Mouse (Mus musculus): ENCODE results near the gene Chrne.

Gene Chrne

GRCm38 (mm10) chr11:70654923-70655570 is 36.0 kb upstream of the Chrne start:
- CTCF ChIA-PET: interaction anchor here in 2 of 4 experiments (1.1 to 1.4 kb wide), 2 partner anchors 14 to 15 kb away, joined by 3 to 5 read pairs; partner anchors contain the start of gene Spag7 (in 1 of the 2)
- POLR2A ChIA-PET: interaction anchor here (0.9 to 23.0 kb wide), 17 partner anchors 3 to 223 kb away, joined by 3 to 737 read pairs (median 4); partner anchors contain the start of genes Spag7 (in 4 of the 4), Rnf167 (in 3 of the 4), Slc25a11 (in 3 of the 4) and Arrb2 (in 1 of the 4)

- ChIA-PET POLR2A (interaction anchor here (0.5 to 23.0 kb wide), 18 partner anchors 2 to 223 kb away, joined by 3 to 737 read pairs (median 4); partner anchors contain the start of genes Spag7 (in 4 of the 4), Eno3 (in 1 of the 4), Gp1ba (in 1 of the 4) and Inca1 (in 1 of the 4)), CTCF (interaction anchor here in 2 of 4 experiments (0.6 to 1.4 kb wide), 2 partner anchors 15 to 76 kb away, joined by 3 to 5 read pairs; partner anchors contain the start of gene Spag7 (in 1 of the 2))
Measured at GRCm38 (mm10) chr11:70654198-70654922, 35.3 kb upstream of the Chrne start, which contains the start of gene Pfn1. Gene Pfn1 (minus strand): TSS chr11:70654644.

GRCm38 (mm10) chr11:70653345-70654197 is 34.6 kb upstream of the Chrne start:
- ChIA-PET POLR2A (interaction anchor here (0.5 to 23.0 kb wide), 20 partner anchors 8 to 431 kb away, joined by 3 to 737 read pairs (median 4); partner anchors contain the start of genes Spag7 (in 4 of the 4), Arrb2 (in 2 of the 4), 4930544D05Rik (in 1 of the 4) and Derl2 (in 1 of the 4)), CTCF (interaction anchor here in 1 of 4 experiments (0.6 kb wide), 1 partner anchor 77 kb away, joined by 3 read pairs; no protein-coding TSS in a partner anchor)

- POLR2A ChIA-PET: interaction anchor here (0.6 to 23.0 kb wide), 21 partner anchors 12 to 367 kb away, joined by 3 to 737 read pairs (median 4); partner anchors contain the start of genes Spag7 (in 4 of the 4), Arrb2 (in 2 of the 4), 4930544D05Rik (in 1 of the 4) and Camta2 (in 1 of the 4)
- CTCF ChIA-PET: interaction anchor here in 1 of 4 experiments (0.7 kb wide), 1 partner anchor 72 kb away, joined by 3 read pairs; no protein-coding TSS in a partner anchor
Measured at GRCm38 (mm10) chr11:70652884-70653344, 33.9 kb upstream of the Chrne start.

GRCm38 (mm10) chr11:70652029-70652883 is 33.2 kb upstream of the Chrne start:
- CTCF ChIA-PET: interaction anchor here in 1 of 4 experiments (0.7 kb wide), 1 partner anchor 71 kb away, joined by 3 read pairs; no protein-coding TSS in a partner anchor
- POLR2A ChIA-PET: interaction anchor here (0.6 to 23.0 kb wide), 23 partner anchors 10 to 241 kb away, joined by 3 to 737 read pairs (median 3); partner anchors contain the start of genes Spag7 (in 4 of the 4), Arrb2 (in 2 of the 4), 4930544D05Rik (in 1 of the 4) and Camta2 (in 1 of the 4)

GRCm38 (mm10) chr11:70651391-70651790 is 32.4 kb upstream of the Chrne start:
- ChIA-PET CTCF (no interaction called here), POLR2A (interaction anchor here (1.0 to 23.0 kb wide), 8 partner anchors 13 to 219 kb away, joined by 3 to 737 read pairs (median 23); partner anchors contain the start of genes Spag7 (in 4 of the 4), Arrb2 (in 1 of the 4), Camta2 (in 1 of the 4) and Eno3 (in 1 of the 4))

GRCm38 (mm10) chr11:70650322-70651175 is 31.5 kb upstream of the Chrne start:
- POLR2A ChIA-PET: interaction anchor here (0.6 to 23.0 kb wide), 9 partner anchors 11 to 355 kb away, joined by 3 to 737 read pairs (median 3); partner anchors contain the start of genes Spag7 (in 3 of the 4), Arrb2 (in 1 of the 4), Camta2 (in 1 of the 4) and Eno3 (in 1 of the 4)
- CTCF ChIA-PET: interaction anchor here in 1 of 4 experiments (0.7 to 0.9 kb wide), 2 partner anchors 8 to 18 kb away, joined by 3 to 4 read pairs; partner anchors contain the start of gene Spag7

- POLR2A ChIA-PET: interaction anchor here in 3 of 4 experiments (1.0 to 23.0 kb wide), 7 partner anchors 10 to 192 kb away, joined by 3 to 737 read pairs (median 4); partner anchors contain the start of genes Spag7 (in 3 of the 3), 4930544D05Rik (in 1 of the 3), Camta2 (in 1 of the 3) and Eno3 (in 1 of the 3)
- CTCF ChIA-PET: interaction anchor here in 1 of 4 experiments (0.6 kb wide), 1 partner anchor 128 kb away, joined by 3 read pairs; no protein-coding TSS in a partner anchor
Measured at GRCm38 (mm10) chr11:70649185-70649734, 30.2 kb upstream of the Chrne start.

- CTCF ChIA-PET: no interaction called here
- POLR2A ChIA-PET: interaction anchor here in 3 of 4 experiments (1.1 to 23.0 kb wide), 10 partner anchors 9 to 124 kb away, joined by 3 to 737 read pairs (median 32); partner anchors contain the start of genes Spag7 (in 3 of the 3), Eno3 (in 2 of the 3), 4930544D05Rik (in 1 of the 3) and Camta2 (in 1 of the 3)
Measured at GRCm38 (mm10) chr11:70648512-70648911, 29.5 kb upstream of the Chrne start.

- POLR2A ChIA-PET: interaction anchor here (0.7 to 23.0 kb wide), 56 partner anchors 8 to 728 kb away, joined by 3 to 737 read pairs (median 8); partner anchors contain the start of genes Spag7 (in 4 of the 4), 4930544D05Rik (in 3 of the 4), Inca1 (in 3 of the 4) and Kif1c (in 3 of the 4)
Measured at GRCm38 (mm10) chr11:70647716-70648420, 28.9 kb upstream of the Chrne start.

GRCm38 (mm10) chr11:70646691-70647650 is 28.0 kb upstream of the Chrne start, which contains the start of the genes Rnf167 and Slc25a11:
Gene Rnf167 (plus strand): TSS chr11:70647235.
Gene Slc25a11 (minus strand): TSS chr11:70647479.
- ChIA-PET CTCF (interaction anchor here (0.6 to 2.0 kb wide), 26 partner anchors 9 to 1770 kb away, joined by 3 to 21 read pairs (median 4); partner anchors contain the start of genes Spag7 (in 3 of the 4), Arrb2 (in 1 of the 4), Camta2 (in 1 of the 4) and Nup88 (in 1 of the 4)), POLR2A (interaction anchor here (0.6 to 23.0 kb wide), 128 partner anchors 8 to 1777 kb away, joined by 3 to 737 read pairs (median 4); partner anchors contain the start of genes Gp1ba (in 4 of the 4), Psmb6 (in 4 of the 4), Spag7 (in 4 of the 4) and 4930544D05Rik (in 3 of the 4))

More at GRCm38 (mm10) chr11:70647716-70648420, 28.9 kb upstream of the Chrne start:
- CTCF ChIA-PET: interaction anchor here in 2 of 4 experiments (0.7 to 2.0 kb wide), 10 partner anchors 19 to 771 kb away, joined by 3 to 21 read pairs (median 4); partner anchors contain the start of genes Spag7 (in 2 of the 2), Camta2 (in 1 of the 2) and Slc2a4 (in 1 of the 2)

- CTCF ChIA-PET: interaction anchor here in 2 of 4 experiments (1.2 to 2.0 kb wide), 3 partner anchors 19 to 170 kb away, joined by 3 to 12 read pairs (median 3); partner anchors contain the start of gene Camta2 (in 1 of the 2)
- POLR2A ChIA-PET: interaction anchor here (0.8 to 23.0 kb wide), 34 partner anchors 8 to 666 kb away, joined by 3 to 737 read pairs (median 11); partner anchors contain the start of genes Spag7 (in 4 of the 4), 4930544D05Rik (in 2 of the 4), Arrb2 (in 2 of the 4) and Eno3 (in 2 of the 4)
Measured at GRCm38 (mm10) chr11:70646259-70646555, 27.2 kb upstream of the Chrne start.

Measured in embryonic stem cell, embryonic (primary cell).